Mouse (Mus musculus): ENCODE data around the gene Ttll5. TPM values are rescaled to one million over a fixed set of nuclear protein-coding genes. Genes with fewer than 3 reads are reported as not detected.
A peak's percentile ranks its signal among the peaks of the same experiment; 100 is the strongest.

The Ttll5 gene
- total and polyA plus RNA-seq, 2 experiments from 2014 or later = 10.4 to 23.9 TPM

DNA sequence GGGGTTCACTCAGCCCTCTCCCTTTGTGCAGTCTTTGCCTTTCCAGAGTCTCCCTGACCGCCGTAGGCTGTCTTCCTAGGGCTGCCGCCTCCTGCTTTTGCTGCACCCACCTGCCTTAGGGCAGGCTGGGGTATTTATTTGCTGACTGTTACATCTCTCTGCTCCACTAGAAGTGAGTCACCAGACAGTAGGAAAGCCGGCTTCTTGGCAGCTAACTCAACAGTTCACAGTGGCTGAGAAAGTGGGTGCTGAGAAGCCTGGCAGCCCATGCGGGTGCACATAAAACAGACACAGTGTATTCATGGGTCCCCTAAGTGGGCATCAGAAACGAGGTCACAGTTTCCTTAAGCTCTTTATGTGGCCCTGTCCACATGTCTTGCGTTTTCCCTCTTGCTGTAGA, 261.4 kb downstream of the Ttll5 start:
- WGBS = 93% methylated on average over 7 of the region's 7 CpGs

DNA sequence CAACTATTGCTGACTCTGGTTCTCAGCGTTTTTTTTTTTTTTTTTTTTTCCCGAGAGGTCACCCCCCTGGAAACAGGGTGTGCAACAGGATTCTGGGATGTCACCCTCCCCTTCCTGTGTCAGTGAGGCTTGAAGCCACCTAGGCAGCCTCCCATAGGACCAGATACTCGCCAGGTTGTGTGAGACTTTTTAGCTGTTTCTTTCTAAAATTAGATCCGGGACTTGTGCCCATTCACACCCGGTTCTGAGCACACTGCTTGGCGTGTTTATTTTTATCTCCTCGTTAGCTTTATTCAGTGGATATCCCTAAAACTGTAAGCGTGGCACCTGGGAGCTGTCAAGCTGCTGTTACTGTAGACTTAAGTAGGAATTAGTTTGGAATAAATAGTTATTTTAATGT, 262.1 kb downstream of the Ttll5 start:
- TF ChIP-seq CTCF (IDR thresholded peaks at IDR 0.05; ENCODE audit: low read depth) = no peak
- ATAC-seq = no peak
- peaks cover 4% of the 10 kb centered on the region; the same call in 1 of the 2 replicates for H3K4me1 ChIP-seq (ENCODE audit: insufficient read depth, low read length)
- H3K9me3 ChIP-seq (ENCODE audit: low read length) = no peaks in the 10 kb centered on the region
- peaks cover 8% of the 10 kb centered on the region; the same call in 1 of the 2 replicates for H3K36me3 ChIP-seq (ENCODE audit: insufficient read depth, low read length)
- DNase-seq (ENCODE audit: low spot score) = no peak
- WGBS = 77% methylated on average over 8 of the region's 8 CpGs
- no peak overlapping the region for H3K4me3 ChIP-seq (ENCODE audit: low read length)
- no peak overlapping the region for H3K4me2 ChIP-seq (ENCODE audit: low read depth, low read length)
- H3K27ac ChIP-seq = no peak overlapping the region
- H3K27me3 ChIP-seq (ENCODE audit: insufficient read depth, low read length) = no peaks in the 10 kb centered on the region
- no peak overlapping the region for H3K9ac ChIP-seq (replicated peaks; ENCODE audit: low read length)

More for the DNA sequence above, 261.4 kb downstream of the Ttll5 start:
- Histone ChIP-seq H3K9ac (replicated peaks; ENCODE audit: low read length) (no peak overlapping the region), H3K4me2 (ENCODE audit: low read depth, low read length) (no peak overlapping the region), H3K4me3 (ENCODE audit: low read length) (no peak overlapping the region), H3K9me3 (ENCODE audit: low read length) (no peaks in the 10 kb centered on the region), H3K36me3 (ENCODE audit: insufficient read depth, low read length) (peaks cover 8% of the 10 kb centered on the region; the same call in 1 of the 2 replicates), H3K4me1 (ENCODE audit: insufficient read depth, low read length) (peaks cover 4% of the 10 kb centered on the region; the same call in 1 of the 2 replicates), H3K27me3 (ENCODE audit: insufficient read depth, low read length) (no peaks in the 10 kb centered on the region), H3K27ac (no peak overlapping the region)
- DNase-seq (ENCODE audit: low spot score) = no peak
- ATAC-seq = no peak
- no peak for TF ChIP-seq CTCF (IDR thresholded peaks at IDR 0.05; ENCODE audit: low read depth)

DNA sequence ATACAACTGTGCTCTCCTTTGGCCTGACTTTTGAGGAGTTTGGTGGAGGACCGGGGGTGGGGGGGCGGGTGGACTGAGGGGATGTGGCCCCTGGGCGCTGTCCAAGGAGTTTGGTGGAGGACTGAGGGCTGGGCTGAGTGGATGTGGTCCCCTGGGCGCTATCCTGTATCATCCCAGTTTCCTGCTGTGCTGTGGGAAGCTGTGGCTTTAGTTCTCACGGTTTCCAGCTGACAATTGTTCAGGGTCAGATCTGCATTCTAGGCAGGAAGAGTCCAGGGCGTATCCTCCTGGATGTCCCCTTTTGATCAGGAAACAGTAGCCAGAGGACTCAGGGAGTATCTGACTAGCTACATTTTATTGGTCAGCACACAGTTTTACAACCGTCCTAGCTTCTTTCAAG, 263.6 kb downstream of the Ttll5 start:
- no peak for TF ChIP-seq CTCF (IDR thresholded peaks at IDR 0.05; ENCODE audit: low read depth)
- DNase-seq (ENCODE audit: low spot score) = no peak
- 63% methylated on average over 7 of the region's 7 CpGs for WGBS
- Histone ChIP-seq H3K9me3 (ENCODE audit: low read length) (no peaks in the 10 kb centered on the region), H3K4me1 (ENCODE audit: insufficient read depth, low read length) (peaks cover 4% of the 10 kb centered on the region; the same call in 1 of the 2 replicates), H3K4me2 (ENCODE audit: low read depth, low read length) (no peak overlapping the region), H3K9ac (replicated peaks; ENCODE audit: low read length) (no peak overlapping the region), H3K36me3 (ENCODE audit: insufficient read depth, low read length) (peaks cover 8% of the 10 kb centered on the region; the same call in 1 of the 2 replicates), H3K27ac (no peak overlapping the region), H3K27me3 (ENCODE audit: insufficient read depth, low read length) (no peaks in the 10 kb centered on the region), H3K4me3 (ENCODE audit: low read length) (no peak overlapping the region)
- ATAC-seq = no peak

DNA sequence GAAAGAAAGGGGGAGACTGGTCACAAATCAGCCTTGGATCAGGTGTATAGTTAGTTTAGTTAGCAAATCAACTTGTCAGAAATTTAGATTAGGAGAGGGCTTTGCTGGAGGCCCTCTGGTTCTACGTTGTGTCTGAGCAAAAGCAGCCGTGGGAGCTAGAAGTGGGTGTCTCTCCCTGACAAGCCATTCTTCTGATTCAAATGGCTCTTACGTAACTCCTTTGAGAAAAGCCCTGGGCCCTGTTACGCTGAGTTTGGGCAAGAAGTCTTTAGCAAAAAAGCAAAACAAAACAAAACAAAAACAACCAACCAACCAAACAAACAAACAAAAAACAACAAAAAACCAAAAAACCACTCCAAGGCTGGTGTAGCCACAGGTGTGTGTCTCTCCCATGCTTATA, 266.3 kb downstream of the Ttll5 start:
- WGBS = 82% methylated on average over 4 of the region's 4 CpGs
- no peaks in the 10 kb centered on the region for H3K4me1 ChIP-seq (ENCODE audit: insufficient read depth, low read length)
- no peak overlapping the region for H3K4me2 ChIP-seq (ENCODE audit: low read depth, low read length)
- no peak overlapping the region for H3K27ac ChIP-seq
- H3K27me3 ChIP-seq (ENCODE audit: insufficient read depth, low read length) = no peaks in the 10 kb centered on the region
- no peak overlapping the region for H3K4me3 ChIP-seq (ENCODE audit: low read length)
- ATAC-seq (no peak), DNase-seq (ENCODE audit: low spot score) (no peak)
- H3K9ac ChIP-seq (replicated peaks; ENCODE audit: low read length) = no peak overlapping the region
- peaks cover 8% of the 10 kb centered on the region; the same call in 1 of the 2 replicates for H3K36me3 ChIP-seq (ENCODE audit: insufficient read depth, low read length)
- no peaks in the 10 kb centered on the region for H3K9me3 ChIP-seq (ENCODE audit: low read length)
- no peak for TF ChIP-seq CTCF (IDR thresholded peaks at IDR 0.05; ENCODE audit: low read depth)

DNA sequence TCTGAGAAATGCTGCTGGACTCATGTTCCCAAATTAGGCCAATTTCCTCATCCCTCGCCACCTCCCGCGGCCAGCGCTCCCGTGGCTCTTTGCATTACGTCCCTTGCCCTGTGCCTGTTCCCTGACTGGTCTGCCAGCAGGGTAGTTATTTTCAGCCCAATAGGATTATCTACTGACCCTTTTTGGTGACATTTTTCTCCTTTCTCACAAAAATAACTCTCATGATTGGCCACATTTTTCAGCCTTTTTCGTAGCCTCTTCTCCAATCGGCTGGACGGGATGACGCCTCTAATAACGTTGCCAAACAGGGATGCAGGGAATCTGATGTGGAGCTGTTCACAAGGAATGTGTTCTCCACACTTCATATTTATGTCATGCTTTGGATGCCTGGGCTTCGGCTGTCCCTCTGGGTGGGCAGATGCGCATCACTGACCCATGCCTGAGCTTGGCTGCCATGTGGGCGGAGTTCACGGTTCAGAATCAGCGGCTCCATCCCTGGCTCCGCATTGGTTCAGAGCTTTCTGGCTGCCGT, 267.2 kb downstream of the Ttll5 start:
- no peak overlapping the region for H3K4me3 ChIP-seq (ENCODE audit: low read length)
- H3K27me3 ChIP-seq (ENCODE audit: insufficient read depth, low read length) = no peaks in the 10 kb centered on the region
- ATAC-seq = 0 out of 2 replicates have a peak, but pooled peaks have one; percentile 51
- TF ChIP-seq CTCF (IDR thresholded peaks at IDR 0.05; ENCODE audit: low read depth) = no peak
- 41% methylated on average over 18 of the region's 18 CpGs for WGBS
- peak overlapping the region; percentile 21; the same call in 1 of the 2 replicates for H3K4me2 ChIP-seq (ENCODE audit: low read depth, low read length)
- no peaks in the 10 kb centered on the region for H3K4me1 ChIP-seq (ENCODE audit: insufficient read depth, low read length)
- no peak overlapping the region for H3K9ac ChIP-seq (replicated peaks; ENCODE audit: low read length)
- DNase-seq (ENCODE audit: low spot score) = peak; percentile 22
- H3K27ac ChIP-seq = no peak overlapping the region
- no peaks in the 10 kb centered on the region for H3K9me3 ChIP-seq (ENCODE audit: low read length)
- peaks cover 8% of the 10 kb centered on the region; the same call in 1 of the 2 replicates for H3K36me3 ChIP-seq (ENCODE audit: insufficient read depth, low read length)

DNA sequence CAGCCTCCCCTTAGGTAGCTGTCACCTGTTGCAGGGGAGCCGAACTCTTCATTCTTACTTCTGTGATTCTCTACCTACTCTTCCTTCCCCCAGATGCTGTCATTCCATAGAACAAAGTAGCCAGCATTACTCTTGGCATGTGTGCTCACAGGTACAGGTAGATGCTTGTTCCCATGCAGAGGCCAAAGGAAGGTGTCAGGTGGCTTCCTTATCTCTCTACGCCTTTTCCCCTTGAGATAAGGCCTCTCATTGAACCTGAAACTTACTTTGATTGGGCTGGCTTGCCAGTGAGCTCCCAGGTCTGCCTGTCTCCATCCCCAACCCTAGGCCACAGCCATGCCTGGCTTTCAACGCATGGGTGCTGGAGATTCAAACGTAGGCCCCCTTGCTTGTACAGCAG, 269.6 kb downstream of the Ttll5 start:
- Histone ChIP-seq H3K27me3 (ENCODE audit: insufficient read depth, low read length) (no peaks in the 10 kb centered on the region), H3K9ac (replicated peaks; ENCODE audit: low read length) (no peak overlapping the region), H3K4me1 (ENCODE audit: insufficient read depth, low read length) (no peaks in the 10 kb centered on the region), H3K4me3 (ENCODE audit: low read length) (no peak overlapping the region), H3K27ac (no peak overlapping the region), H3K36me3 (ENCODE audit: insufficient read depth, low read length) (peaks cover 3% of the 10 kb centered on the region; the same call in 1 of the 2 replicates), H3K4me2 (ENCODE audit: low read depth, low read length) (no peak overlapping the region), H3K9me3 (ENCODE audit: low read length) (no peaks in the 10 kb centered on the region)
- WGBS = 95% methylated on average over 4 of the region's 4 CpGs
- no peak for TF ChIP-seq CTCF (IDR thresholded peaks at IDR 0.05; ENCODE audit: low read depth)
- no peak for ATAC-seq
- no peak for DNase-seq (ENCODE audit: low spot score)

DNA sequence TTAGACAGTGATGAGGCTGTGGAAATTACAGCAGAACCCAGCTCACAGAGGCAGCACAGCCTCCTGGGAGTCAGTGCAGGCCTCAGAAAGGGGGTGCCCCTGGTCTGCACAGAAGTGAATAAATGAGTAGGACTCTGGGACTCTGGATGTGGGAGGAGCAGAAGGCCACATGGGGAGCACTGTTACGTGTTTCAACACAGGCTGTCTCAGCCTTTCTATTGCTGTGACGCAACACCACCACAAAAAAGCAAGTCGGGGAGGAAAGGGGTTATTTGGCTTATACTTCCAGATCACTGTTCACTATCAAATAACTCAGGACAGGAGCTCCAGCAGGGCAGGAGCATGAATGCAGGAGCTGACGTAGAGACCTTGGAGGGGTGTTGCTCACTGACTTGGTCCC, 271.3 kb downstream of the Ttll5 start:
- WGBS = 93% methylated on average over 4 of the region's 4 CpGs
- no peak overlapping the region for H3K27ac ChIP-seq
- H3K27me3 ChIP-seq (ENCODE audit: insufficient read depth, low read length) = no peaks in the 10 kb centered on the region
- H3K4me1 ChIP-seq (ENCODE audit: insufficient read depth, low read length) = no peaks in the 10 kb centered on the region
- no peak for DNase-seq (ENCODE audit: low spot score)
- ATAC-seq = no peak
- H3K9ac ChIP-seq (replicated peaks; ENCODE audit: low read length) = no peak overlapping the region
- H3K4me2 ChIP-seq (ENCODE audit: low read depth, low read length) = no peak overlapping the region
- TF ChIP-seq CTCF (IDR thresholded peaks at IDR 0.05; ENCODE audit: low read depth) = no peak
- no peak overlapping the region for H3K4me3 ChIP-seq (ENCODE audit: low read length)
- H3K36me3 ChIP-seq (ENCODE audit: insufficient read depth, low read length) = no peaks in the 10 kb centered on the region
- no peaks in the 10 kb centered on the region for H3K9me3 ChIP-seq (ENCODE audit: low read length)

Data from hindbrain, postnatal 0 days (tissue).